In the genomic region with DNA sequence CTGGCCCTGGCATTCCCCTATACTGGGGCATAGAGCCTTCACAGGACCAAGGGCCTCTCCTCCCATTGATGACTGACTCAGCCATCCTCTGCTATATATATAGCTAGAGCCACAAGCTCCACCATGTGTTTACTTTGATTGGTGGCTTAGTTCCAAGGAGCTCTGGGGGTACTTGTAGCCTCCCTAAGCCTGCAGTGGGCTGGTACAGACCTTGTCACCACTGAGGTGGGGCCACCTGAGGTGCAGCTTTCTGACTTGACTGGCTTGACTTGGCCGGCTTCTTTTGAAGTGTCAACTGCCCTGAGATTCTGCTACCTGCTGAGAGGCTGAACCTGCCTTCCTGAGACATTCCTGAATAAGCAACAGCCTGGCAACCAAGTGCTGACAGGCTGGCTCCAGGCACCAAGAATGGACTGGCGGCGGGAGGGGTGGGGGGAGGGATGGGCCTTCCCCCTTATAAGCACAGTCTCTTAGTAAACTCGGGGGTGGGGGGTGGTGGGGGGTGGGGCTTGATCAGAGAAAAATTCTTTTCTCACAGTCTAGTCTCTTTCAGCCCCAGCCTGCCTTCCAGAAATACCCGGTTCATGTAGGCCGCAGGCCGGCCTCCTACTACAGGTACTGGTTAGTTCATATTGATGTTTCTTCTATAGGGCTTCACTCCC, we compare ENCODE assay signal across 10 mouse cellular contexts. TPM values are rescaled to one million over a fixed set of nuclear protein-coding genes. Genes with fewer than 3 reads are reported as not detected.
"Had no signal": no experiment of that assay in that cellular context is flagged by ENCODE, and none has a peak within 500 bp of the region (broad histone marks: within the 10 kb centered on the region; RNA-seq: fewer than 3 reads in every experiment).

No protein-coding gene starts in this region.

RNA-seq across cellular contexts. Expression of a gene that starts 54.7 kb away (rescaled TPM):
- polyA plus RNA-seq: limb, embryonic 11.5 days; limb, embryonic 14.5 days; liver, adult 2 months; liver, embryonic 13.5 days; liver, embryonic 16.5 days; macrophage; midbrain, embryonic 15.5 days; neural tube, embryonic 15.5 days; stomach, postnatal 0 days; thymus, adult 2 months had no signal
